Mouse (Mus musculus): ENCODE results near the gene Pex7.

- TF ChIP-seq CTCF (conservative IDR thresholded peaks at IDR 0.05; ENCODE audit: low read length) (no peak), NANOG (IDR thresholded peaks at IDR 0.05; ENCODE audit: borderline replicate concordance, low read length) (no peak), POU5F1 (IDR thresholded peaks at IDR 0.05; ENCODE audit: borderline replicate concordance, low read length) (no peak)
Measured at GRCm38 (mm10) chr10:19942621-19943020, 35.1 kb upstream of the Pex7 start.
